Mouse (Mus musculus) megakaryocyte, embryonic 14.5 days (primary cell): Measurements from ENCODE around the gene Ugt2b1. TPM values are rescaled to one million over a fixed set of nuclear protein-coding genes. Genes with fewer than 3 reads are reported as not detected.

ENCODE experiments used
- H3K27me3 ChIP-seq: replicated peaks from 2 replicates; pipeline ENCODE3; 2012; ENCODE audit warnings: inconsistent platforms
- H3K36me3 ChIP-seq: replicated peaks from 2 replicates; pipeline ENCODE3; 2012; ENCODE audit warnings: low read length, inconsistent platforms, mixed read lengths
- H3K4me1 ChIP-seq: 2 replicates; pipeline ENCODE4 v1.6.1; 2012; ENCODE audit warnings: inconsistent platforms
- H3K4me3 ChIP-seq: replicated peaks from 2 replicates; pipeline ENCODE3; 2012; ENCODE audit warnings: moderate library complexity, mild to moderate bottlenecking, inconsistent platforms
- H3K9me3 ChIP-seq: 2 replicates; pipeline ENCODE4 v1.6.1; 2012; ENCODE audit warnings: inconsistent platforms
- FLI1 ChIP-seq: IDR thresholded peaks from 2 replicates; pipeline ENCODE4 v1.6.1; 2012; ENCODE audit warnings: low read length, inconsistent platforms, mixed read lengths
- GATA1 ChIP-seq: IDR thresholded peaks from 3 replicates; pipeline ENCODE4 v1.6.1; 2012; ENCODE audit warnings: mixed read lengths, low read length, inconsistent platforms, borderline replicate concordance
- polyA plus RNA-seq: library from polyadenylated mRNA; stranded (reverse); fragments of >175 nt; gene quantifications from 2 replicates; pipeline ENCODE4 v1.2.3, GENCODE M21; 2012; ENCODE audit warnings: low replicate concordance; ENCODE audit not compliant: insufficient read depth

Ugt2b1 gene
- polyA plus RNA-seq, 1 experiment: not detected

- Histone ChIP-seq H3K36me3 (no peaks in the 10 kb centered on the region), H3K4me3 (no peak overlapping the region), H3K9me3 (peaks cover 8% of the 10 kb centered on the region), H3K4me1 (no peaks in the 10 kb centered on the region), H3K27me3 (no peaks in the 10 kb centered on the region)
- TF ChIP-seq FLI1: no peak
- TF ChIP-seq GATA1: no peak
Measured at GRCm38 (mm10) chr5:86889933-86890332, 36.4 kb downstream of the Ugt2b1 start.

GRCm38 (mm10) chr5:86888420-86888819 is 37.9 kb downstream of the Ugt2b1 start:
- no peaks in the 10 kb centered on the region for H3K36me3 ChIP-seq
- H3K4me1 ChIP-seq: no peaks in the 10 kb centered on the region
- TF ChIP-seq GATA1: no peak
- no peak for TF ChIP-seq FLI1
- no peak overlapping the region for H3K4me3 ChIP-seq
- H3K27me3 ChIP-seq: no peaks in the 10 kb centered on the region
- H3K9me3 ChIP-seq: no peaks in the 10 kb centered on the region

GRCm38 (mm10) chr5:86887081-86887480 is 39.2 kb downstream of the Ugt2b1 start:
- Histone ChIP-seq H3K4me1 (no peaks in the 10 kb centered on the region), H3K36me3 (no peaks in the 10 kb centered on the region), H3K9me3 (peaks cover 6% of the 10 kb centered on the region; the same call in 1 of the 2 replicates), H3K4me3 (no peak overlapping the region), H3K27me3 (no peaks in the 10 kb centered on the region)
- TF ChIP-seq GATA1 (no peak), FLI1 (no peak)

GRCm38 (mm10) chr5:86886620-86887019 is 39.7 kb downstream of the Ugt2b1 start:
- TF ChIP-seq GATA1 (no peak), FLI1 (no peak)
- Histone ChIP-seq H3K4me3 (no peak overlapping the region), H3K36me3 (no peaks in the 10 kb centered on the region), H3K4me1 (no peaks in the 10 kb centered on the region), H3K27me3 (no peaks in the 10 kb centered on the region), H3K9me3 (peaks cover 10% of the 10 kb centered on the region; the same call in 1 of the 2 replicates)

GRCm38 (mm10) chr5:86871877-86872276 is 54.5 kb downstream of the Ugt2b1 start:
- Histone ChIP-seq H3K36me3 (no peaks in the 10 kb centered on the region), H3K4me3 (no peak overlapping the region), H3K4me1 (no peaks in the 10 kb centered on the region), H3K27me3 (no peaks in the 10 kb centered on the region), H3K9me3 (peaks cover 6% of the 10 kb centered on the region)
- no peak for TF ChIP-seq GATA1
- no peak for TF ChIP-seq FLI1

Other genes starting within 250 kb of the Ugt2b1 start
- gene Tmprss11e, start 180.7 kb downstream of the Ugt2b1 start, polyA plus RNA-seq: not detected in 2 replicates
- 5.4 and 12.6 TPM in 2 replicates for gene Ythdc1, start 122.3 kb downstream of the Ugt2b1 start, polyA plus RNA-seq
- gene Ugt2b34, start 19.6 kb downstream of the Ugt2b1 start, polyA plus RNA-seq: not detected in 2 replicates
- gene Ugt2b35, start 74.3 kb upstream of the Ugt2b1 start, polyA plus RNA-seq: not detected in 2 replicates
- not detected in 2 replicates for gene Ugt2b36, start 166.0 kb upstream of the Ugt2b1 start, polyA plus RNA-seq
- not detected in 2 replicates for gene Ugt2b5, start 213.8 kb upstream of the Ugt2b1 start, polyA plus RNA-seq